Mouse (Mus musculus) neural tube, embryonic 12.5 days (tissue): ENCODE data around the gene Tagap1. TPM values are rescaled to one million over a fixed set of nuclear protein-coding genes. Genes with fewer than 3 reads are reported as not detected.
"Not testable (repeated sequence)": the region's sequence is repeated elsewhere in the genome, so short reads cannot be mapped to it uniquely, and the experiment has no call there.

Experiments
- ATAC-seq: fragments of 200-750 bp; cut with Nextera tagmentation; 2 replicates; pipeline ENCODE4 v1.8.0; 2017; ENCODE audit warnings: low read depth, mild to moderate bottlenecking, moderate TSS enrichment, moderate library complexity; ENCODE audit not compliant: low FRiP score
- H3K27ac ChIP-seq: fragments of 300-500 bp; sonication (generic); 2 replicates; pipeline ENCODE4 v1.5.1; 2016
- H3K27me3 ChIP-seq: fragments of 300-500 bp; sonication (generic); replicated peaks from 2 replicates; pipeline ENCODE4 v1.6.1; 2016; ENCODE audit warnings: mild to moderate bottlenecking
- H3K36me3 ChIP-seq: fragments of 300-500 bp; sonication (generic); 2 replicates; pipeline ENCODE4 v1.6.1; 2016; ENCODE audit warnings: mild to moderate bottlenecking
- H3K4me1 ChIP-seq: fragments of 300-500 bp; sonication (generic); 2 replicates; pipeline ENCODE4 v1.6.1; 2016
- H3K4me2 ChIP-seq: fragments of 300-500 bp; sonication (generic); replicated peaks from 2 replicates; pipeline ENCODE4 v1.6.1; 2016; ENCODE audit warnings: mild to moderate bottlenecking
- H3K4me3 ChIP-seq: fragments of 300-500 bp; sonication (generic); 2 replicates; pipeline ENCODE4 v1.5.1; 2016
- H3K9ac ChIP-seq: fragments of 300-500 bp; sonication (generic); 2 replicates; pipeline ENCODE4 v1.6.1; 2016; ENCODE audit warnings: mild to moderate bottlenecking
- H3K9me3 ChIP-seq: fragments of 300-500 bp; sonication (generic); 2 replicates; pipeline ENCODE4 v1.6.1; 2016; ENCODE audit warnings: mild to moderate bottlenecking
- WGBS: fragments of 180-500 bp; shearing (Covaris S2); methylation state at CpG from one replicate; pipeline ENCODE4 v1.1.7; 2016; 5-methylcytosine and 5-hydroxymethylcytosine counted together
- polyA plus RNA-seq: library from polyadenylated mRNA; unstranded; fragments of >200 nt; fragmentation: Nextera tagmentation; extraction: Ambion mirVana; gene quantifications from 2 replicates; pipeline ENCODE4 v1.2.1, GENCODE M21; 2016

Tagap1 gene
- 50.4 and 55.7 TPM in 2 replicates for polyA plus RNA-seq

GRCm38 (mm10) chr17:6960776-6961175 lies at the start of gene Tagap1:
Gene Tagap1 (minus strand): TSS chr17:6961156.
- not testable (repeated sequence) for H3K36me3 ChIP-seq, H3K4me1 ChIP-seq, H3K9me3 ChIP-seq, ATAC-seq, H3K27ac ChIP-seq, H3K27me3 ChIP-seq
- Histone ChIP-seq H3K9ac (peak within 1 kb of the TSS; percentile 62; the same call in 1 of the 2 replicates), H3K4me3 (peak within 1 kb of the TSS; percentile 55), H3K4me2 (peak within 1 kb of the TSS; percentile 52)
- 1% methylated on average over 45 of the region's 51 CpGs for WGBS

- H3K4me1 ChIP-seq, H3K9me3 ChIP-seq, ATAC-seq, H3K27ac ChIP-seq, H3K4me2 ChIP-seq, H3K27me3 ChIP-seq, H3K4me3 ChIP-seq, H3K36me3 ChIP-seq, H3K9ac ChIP-seq: not testable (repeated sequence)
- 88% methylated on average over 5 of the region's 9 CpGs for WGBS
Measured at GRCm38 (mm10) chr17:7009901-7010300, 48.9 kb upstream of the Tagap1 start.

GRCm38 (mm10) chr17:7009440-7009839 lies 48.5 kb upstream of the Tagap1 start:
- ATAC-seq: not testable (repeated sequence)

GRCm38 (mm10) chr17:7008885-7009284 lies 47.9 kb upstream of the Tagap1 start:
- H3K4me2 ChIP-seq, H3K36me3 ChIP-seq, H3K4me1 ChIP-seq, H3K27ac ChIP-seq, H3K9me3 ChIP-seq, H3K27me3 ChIP-seq, H3K9ac ChIP-seq, ATAC-seq, H3K4me3 ChIP-seq: not testable (repeated sequence)

More at GRCm38 (mm10) chr17:7009440-7009839, 48.5 kb upstream of the Tagap1 start:
- not testable (repeated sequence) for H3K36me3 ChIP-seq, H3K27me3 ChIP-seq, H3K4me2 ChIP-seq, H3K27ac ChIP-seq, H3K4me3 ChIP-seq, H3K9ac ChIP-seq, H3K9me3 ChIP-seq, H3K4me1 ChIP-seq
- WGBS: no CpG with 5 or more reads among the region's 7 CpGs

- H3K27ac ChIP-seq, H3K4me1 ChIP-seq, H3K9ac ChIP-seq, H3K36me3 ChIP-seq, H3K9me3 ChIP-seq, H3K4me3 ChIP-seq, H3K27me3 ChIP-seq, ATAC-seq, H3K4me2 ChIP-seq: not testable (repeated sequence)
- WGBS: 75% methylated on average over 3 of the region's 4 CpGs
Measured at GRCm38 (mm10) chr17:7005646-7006045, 44.7 kb upstream of the Tagap1 start.

GRCm38 (mm10) chr17:7003392-7003791 lies 42.4 kb upstream of the Tagap1 start:
- not testable (repeated sequence) for H3K36me3 ChIP-seq, H3K27ac ChIP-seq, H3K4me1 ChIP-seq, H3K27me3 ChIP-seq, H3K9ac ChIP-seq, ATAC-seq, H3K9me3 ChIP-seq, H3K4me3 ChIP-seq, H3K4me2 ChIP-seq
- WGBS: no CpG with 5 or more reads among the region's 3 CpGs

- H3K9me3 ChIP-seq, H3K27ac ChIP-seq, ATAC-seq, H3K36me3 ChIP-seq, H3K4me2 ChIP-seq, H3K9ac ChIP-seq, H3K4me3 ChIP-seq, H3K4me1 ChIP-seq, H3K27me3 ChIP-seq: not testable (repeated sequence)
- WGBS: 82% methylated on average over 9 of the region's 12 CpGs
Measured at GRCm38 (mm10) chr17:7001790-7002585, 41.0 kb upstream of the Tagap1 start.

GRCm38 (mm10) chr17:6997778-6998490 lies 37.0 kb upstream of the Tagap1 start:
- 68% methylated on average over 2 of the region's 7 CpGs for WGBS

GRCm38 (mm10) chr17:6996826-6997225 lies 35.9 kb upstream of the Tagap1 start:
- H3K9me3 ChIP-seq, H3K27ac ChIP-seq, H3K4me2 ChIP-seq, H3K4me3 ChIP-seq, H3K9ac ChIP-seq, H3K4me1 ChIP-seq, ATAC-seq, H3K27me3 ChIP-seq, H3K36me3 ChIP-seq: not testable (repeated sequence)
- 89% methylated on average over 8 of the region's 8 CpGs for WGBS

More at GRCm38 (mm10) chr17:6997778-6998490, 37.0 kb upstream of the Tagap1 start:
- not testable (repeated sequence) for H3K36me3 ChIP-seq, H3K4me2 ChIP-seq, ATAC-seq, H3K4me3 ChIP-seq, H3K27ac ChIP-seq, H3K9me3 ChIP-seq, H3K9ac ChIP-seq, H3K27me3 ChIP-seq, H3K4me1 ChIP-seq

- H3K27ac ChIP-seq, H3K4me2 ChIP-seq, H3K9ac ChIP-seq, H3K36me3 ChIP-seq, H3K4me3 ChIP-seq, H3K9me3 ChIP-seq, H3K4me1 ChIP-seq, ATAC-seq, H3K27me3 ChIP-seq: not testable (repeated sequence)
- WGBS: no CpG with 5 or more reads among the region's 6 CpGs
Measured at GRCm38 (mm10) chr17:6995504-6995903, 34.5 kb upstream of the Tagap1 start.

GRCm38 (mm10) chr17:6986118-6986517 lies 25.2 kb upstream of the Tagap1 start:
- not testable (repeated sequence) for H3K36me3 ChIP-seq, H3K4me1 ChIP-seq, ATAC-seq, H3K27ac ChIP-seq, H3K4me3 ChIP-seq, H3K4me2 ChIP-seq, H3K9me3 ChIP-seq, H3K27me3 ChIP-seq, H3K9ac ChIP-seq
- WGBS: 97% methylated on average over 1 of the region's 1 CpGs

GRCm38 (mm10) chr17:6980144-6980543 lies 19.2 kb upstream of the Tagap1 start:
- not testable (repeated sequence) for ATAC-seq, H3K27ac ChIP-seq, H3K9me3 ChIP-seq, H3K9ac ChIP-seq, H3K4me2 ChIP-seq, H3K27me3 ChIP-seq, H3K4me3 ChIP-seq, H3K36me3 ChIP-seq, H3K4me1 ChIP-seq
- WGBS: 89% methylated on average over 5 of the region's 8 CpGs
